Mouse (Mus musculus) ES-E14 (cell line): ENCODE measurements around the gene Etnk2.

ENCODE experiments used
- CHD2 ChIP-seq: IDR thresholded peaks from 2 replicates; pipeline ENCODE4 v1.6.1; 2014; ENCODE audit warnings: mild to moderate bottlenecking, low read depth, low read length, inconsistent platforms
- HCFC1 ChIP-seq: IDR thresholded peaks from 2 replicates; pipeline ENCODE4 v1.6.1; 2012; ENCODE audit warnings: low read length, inconsistent platforms, borderline replicate concordance; ENCODE audit not compliant: insufficient read depth
- MAFK ChIP-seq: IDR thresholded peaks from 2 replicates; pipeline ENCODE4 v1.6.1; 2014; ENCODE audit warnings: mild to moderate bottlenecking, low read depth, low read length, inconsistent platforms; ENCODE audit not compliant: insufficient read depth
- ZC3H11A ChIP-seq: IDR thresholded peaks from 2 replicates; pipeline ENCODE4 v1.6.1; 2012; ENCODE audit warnings: low read depth, mild to moderate bottlenecking, inconsistent platforms, low read length, borderline replicate concordance
- ZNF384 ChIP-seq: IDR thresholded peaks from 2 replicates; pipeline ENCODE4 v1.6.1; 2012; ENCODE audit warnings: low read depth, low read length, inconsistent platforms

GRCm38 (mm10) chr1:133417113-133417512, 53.7 kb downstream of the Etnk2 start:
- TF ChIP-seq MAFK, result no peak
- TF ChIP-seq ZNF384, result no peak
- TF ChIP-seq CHD2, result no peak
- TF ChIP-seq ZC3H11A, result no peak
- TF ChIP-seq HCFC1, result no peak
